Mouse (Mus musculus) brain, embryonic 14.5 days (tissue): ENCODE data around the gene Atp1b1.

Experiments used
- CTCF ChIP-seq: fragments of 200-500 bp; IDR thresholded peaks from 2 replicates; pipeline ENCODE4 v1.5.1; 2012; ENCODE audit warnings: inconsistent platforms, mild to moderate bottlenecking, moderate library complexity, borderline replicate concordance; ENCODE audit not compliant: insufficient read depth, insufficient read length; ENCODE audit errors: extremely low read depth
- POLR2A ChIP-seq: fragments of 200-500 bp; IDR thresholded peaks from 2 replicates; pipeline ENCODE4 v1.6.1; 2012; ENCODE audit warnings: mild to moderate bottlenecking, inconsistent platforms, borderline replicate concordance; ENCODE audit not compliant: poor library complexity, insufficient read depth, insufficient read length, severe bottlenecking; ENCODE audit errors: extremely low read depth

GRCm38 (mm10) chr1:164467406-164467805 lies 9.3 kb upstream of the Atp1b1 start:
- TF ChIP-seq POLR2A (no peak), CTCF (no peak)
